Mouse (Mus musculus): ENCODE data around the gene Ptpra.
A peak's percentile ranks its signal among the peaks of the same experiment; 100 is the strongest.

Ptpra gene

DNA sequence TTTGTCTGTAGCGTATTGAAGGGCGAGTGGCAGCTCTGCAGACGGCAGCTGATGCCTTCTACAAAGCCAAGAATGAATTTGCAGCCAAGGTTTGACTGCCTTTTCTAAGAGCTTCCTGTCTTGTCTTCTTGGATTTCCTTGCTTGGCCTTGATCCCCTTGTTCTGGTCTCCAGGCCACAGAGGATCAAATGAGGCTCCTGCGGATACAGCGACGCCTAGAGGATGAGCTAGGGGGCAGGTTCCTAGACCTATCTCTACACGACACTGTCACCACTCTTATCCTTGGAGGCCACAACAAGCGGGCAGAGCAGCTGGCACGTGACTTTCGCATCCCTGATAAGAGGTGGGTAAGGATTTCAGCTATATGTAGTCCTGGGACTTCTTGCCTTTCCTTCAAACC is 7.9 kb upstream of the Ptpra start:
- DNase-seq (ENCODE audit: low read depth, low spot score) = peak; percentile 49

DNA sequence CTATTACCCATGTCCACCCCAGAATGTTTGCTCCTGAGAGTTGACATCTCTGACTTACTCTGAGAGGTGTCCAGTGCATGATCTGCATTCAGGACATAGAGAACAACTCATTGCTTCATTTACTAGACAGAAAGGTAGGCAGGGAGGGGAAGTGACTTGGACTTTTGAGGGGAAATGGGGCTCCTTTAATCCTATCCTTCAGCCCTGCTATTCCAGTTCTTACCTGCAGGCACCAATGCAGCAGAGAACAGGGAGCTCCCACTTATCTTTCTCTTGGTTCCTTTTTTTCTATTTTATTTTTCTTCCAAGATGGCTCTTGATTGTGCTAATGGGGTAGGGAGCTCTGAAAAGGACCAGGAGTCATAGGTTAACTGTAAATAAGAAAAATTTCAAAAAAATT is 1.6 kb upstream of the Ptpra start:
- no peak for DNase-seq (ENCODE audit: low read depth, low spot score)

DNA sequence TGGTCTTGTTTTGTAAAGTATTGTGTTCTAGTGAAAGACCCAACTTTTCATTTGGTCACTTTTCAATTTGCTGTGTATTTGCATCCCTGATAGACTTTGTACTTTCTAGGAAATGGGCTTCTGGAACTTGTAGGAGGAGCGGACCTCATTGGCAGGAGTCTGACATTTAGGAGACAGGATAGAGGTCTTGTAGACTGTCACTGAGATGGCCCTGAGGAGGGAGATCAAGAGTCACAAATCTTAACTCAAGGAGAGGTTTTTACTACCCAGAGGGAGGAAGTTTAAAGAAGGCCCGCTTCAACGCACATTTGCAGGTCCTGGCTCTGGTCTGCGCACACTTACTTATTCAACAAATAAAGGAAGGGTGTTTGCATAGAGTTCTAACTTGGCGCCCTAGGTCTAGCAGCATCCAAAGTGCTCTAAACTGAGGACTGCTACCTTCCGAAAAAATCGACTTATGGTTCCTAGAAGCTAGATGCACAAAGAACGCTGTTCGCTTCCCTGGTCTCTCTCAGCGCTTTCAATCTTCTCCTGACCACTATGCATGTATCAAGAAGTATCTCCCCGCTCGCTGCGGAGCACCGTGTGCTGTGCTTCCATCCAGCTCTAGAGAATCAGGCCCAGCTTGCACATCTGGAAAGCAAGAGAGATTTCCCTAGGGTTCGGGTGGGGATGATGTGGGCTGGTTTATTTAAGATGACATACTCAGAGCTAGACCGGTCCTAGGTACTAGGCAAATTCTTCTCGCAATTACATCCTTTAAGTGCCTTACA is 871 bp upstream of the Ptpra start:
- peak; percentile 16 for DNase-seq (ENCODE audit: low read depth, low spot score)

DNA sequence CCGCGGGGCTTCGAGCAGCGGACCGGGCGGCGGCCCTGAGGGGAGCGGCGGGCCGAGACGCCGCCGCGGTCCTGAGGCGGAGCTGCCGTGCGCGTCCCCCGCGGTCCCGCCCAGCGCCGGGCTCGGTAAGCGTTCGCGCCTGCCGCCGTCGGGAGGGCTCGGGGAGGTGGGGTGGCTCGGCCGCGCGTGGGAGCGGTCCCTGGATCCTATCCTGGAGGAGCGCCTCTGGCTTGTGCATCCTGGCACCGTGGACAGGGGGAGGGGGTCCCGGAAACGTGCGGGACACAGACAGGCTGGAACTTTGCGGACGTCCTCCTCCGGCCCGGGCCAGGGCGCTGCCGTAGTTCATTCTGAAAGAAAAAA is 337 bp downstream of the Ptpra start:
- DNase-seq (ENCODE audit: low read depth, low spot score) = no peak

DNA sequence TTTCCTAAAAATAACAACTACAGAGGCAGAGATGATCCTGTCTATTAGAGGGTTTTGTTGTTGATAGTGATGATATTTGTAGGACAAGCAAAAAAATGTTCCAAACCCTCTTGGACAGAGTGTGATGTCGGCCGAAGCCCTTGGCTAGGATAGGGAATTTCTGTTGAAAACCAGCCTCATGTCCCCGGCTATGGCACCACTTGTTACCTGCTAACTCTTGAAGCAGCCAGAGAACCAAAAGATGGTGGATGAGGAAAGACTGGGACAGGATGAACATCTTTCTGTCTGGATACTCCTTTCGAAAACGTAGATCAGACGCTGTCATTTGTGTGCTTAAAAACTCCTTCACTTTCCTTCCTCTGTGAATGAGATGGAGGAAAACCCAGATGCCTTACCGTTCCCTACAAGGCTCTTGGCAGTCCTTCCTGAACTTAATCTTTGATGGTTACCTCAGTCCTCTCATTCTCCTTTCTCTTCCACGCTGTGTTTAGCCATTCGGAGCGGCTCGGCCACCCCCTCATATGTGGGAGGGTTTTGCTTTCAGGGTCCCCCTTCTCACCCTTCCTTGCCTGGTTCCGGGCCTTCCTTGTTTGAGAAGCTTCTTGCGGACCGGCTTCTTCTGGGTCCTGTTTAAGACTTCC is 1.1 kb downstream of the Ptpra start:
- no peak for DNase-seq (ENCODE audit: low read depth, low spot score)

DNA sequence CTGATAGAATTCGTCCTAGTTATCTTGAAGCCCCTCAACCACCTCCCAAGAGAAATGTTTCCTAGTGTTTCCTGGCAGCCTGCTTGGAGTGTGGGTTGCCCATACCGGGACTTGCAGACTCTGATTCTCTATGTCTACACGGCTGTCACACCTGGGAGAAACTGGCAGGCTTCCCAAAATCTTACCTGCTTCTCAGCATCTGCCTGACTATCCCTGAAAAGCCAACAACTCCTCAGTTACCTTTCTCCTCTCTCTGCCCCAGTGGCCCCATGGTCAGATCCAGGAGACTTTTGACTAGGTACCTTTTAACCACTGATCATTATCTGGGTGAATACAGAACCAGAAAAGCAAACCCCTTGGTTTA is 1.6 kb downstream of the Ptpra start:
- DNase-seq (ENCODE audit: low read depth, low spot score) = no peak

DNA sequence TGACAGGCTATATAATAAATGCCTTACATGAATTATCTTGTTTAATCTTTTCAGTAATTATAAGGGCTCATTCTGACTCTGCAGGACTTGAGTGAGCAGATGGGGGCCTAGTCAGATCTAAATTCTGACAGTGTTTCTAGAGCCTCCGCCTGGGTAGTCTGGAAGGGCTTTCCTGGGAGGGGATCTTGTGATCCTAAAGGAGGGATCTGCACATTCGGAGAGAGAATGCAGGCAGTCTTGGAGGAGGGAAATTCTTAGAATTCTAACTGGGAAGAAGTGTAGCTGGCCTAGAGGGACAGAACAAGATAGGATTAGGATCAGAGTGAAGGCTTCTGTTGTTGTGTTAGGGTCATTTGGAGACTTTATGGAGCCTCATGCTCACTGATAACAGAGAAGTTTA is 2.2 kb downstream of the Ptpra start:
- no peak for DNase-seq (ENCODE audit: low read depth, low spot score)

DNA sequence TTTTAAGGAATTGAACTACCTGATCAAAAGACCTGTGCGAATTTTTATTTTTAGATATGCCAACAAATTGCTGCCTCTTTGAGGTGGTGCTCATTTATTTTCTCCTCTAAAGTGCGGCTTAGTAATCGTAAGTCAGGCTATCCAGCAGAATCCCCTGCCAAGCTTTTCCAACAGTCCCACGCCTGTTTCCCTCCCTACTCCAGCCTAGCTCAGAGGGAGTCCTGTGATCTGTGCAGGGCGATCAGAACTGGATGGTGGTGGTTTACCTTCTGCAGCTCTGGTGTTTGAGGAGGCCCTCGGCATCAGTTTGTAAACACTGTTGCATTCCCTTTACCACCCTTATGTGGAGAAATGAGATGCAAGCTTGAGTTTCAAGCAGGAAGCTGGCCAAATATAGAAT is 3.3 kb downstream of the Ptpra start:
- DNase-seq (ENCODE audit: low read depth, low spot score) = no peak

DNA sequence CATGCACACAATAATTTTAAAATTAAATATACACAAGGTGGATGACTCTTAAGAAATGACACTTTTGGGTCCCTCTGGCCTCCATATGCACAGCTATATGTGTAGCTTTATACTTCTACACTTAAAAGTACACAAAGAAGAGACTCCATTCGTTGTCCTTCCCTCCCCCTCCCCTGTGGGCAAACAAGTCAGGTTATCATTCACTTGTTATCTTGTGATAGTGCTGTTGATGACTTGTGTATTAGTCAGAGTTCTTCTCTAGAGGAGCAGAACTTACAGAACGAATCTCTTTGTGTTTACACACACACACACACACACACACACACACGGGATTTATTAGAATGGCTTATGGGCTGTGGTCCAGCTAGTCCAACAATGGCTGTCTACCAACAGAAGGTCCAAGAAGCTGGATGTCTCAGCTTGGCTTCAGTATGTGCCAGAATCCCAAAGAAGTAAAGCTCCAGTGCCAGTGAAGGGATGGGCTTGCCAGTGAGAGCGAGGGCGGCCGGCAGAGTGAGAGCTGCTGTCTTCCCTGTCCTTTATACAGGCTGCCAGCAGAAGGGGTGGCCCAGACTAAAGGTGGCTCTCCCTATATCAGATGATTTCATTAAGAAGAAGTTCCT is 4.8 kb downstream of the Ptpra start:
- DNase-seq (ENCODE audit: low read depth, low spot score) = no peak

DNA sequence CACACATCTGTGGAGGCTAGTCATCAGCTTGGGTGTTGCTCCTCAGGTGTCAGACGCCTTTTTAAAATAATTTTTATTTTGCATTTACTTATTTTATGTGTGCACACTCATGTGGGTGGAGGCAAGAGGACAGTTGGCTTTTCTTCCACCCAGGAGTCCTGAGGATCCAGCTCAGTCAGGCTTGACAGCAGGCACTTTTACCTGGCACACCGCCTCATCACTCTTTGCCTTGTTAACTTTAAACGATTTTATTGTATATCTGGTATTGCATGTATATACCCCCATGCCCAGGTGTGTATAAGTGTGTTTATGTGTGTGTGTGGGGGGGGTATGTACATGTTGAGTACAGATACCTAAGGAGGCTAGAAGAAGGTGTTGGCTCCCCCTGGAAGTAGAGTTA is 7.8 kb downstream of the Ptpra start:
- no peak for DNase-seq (ENCODE audit: low read depth, low spot score)

DNA sequence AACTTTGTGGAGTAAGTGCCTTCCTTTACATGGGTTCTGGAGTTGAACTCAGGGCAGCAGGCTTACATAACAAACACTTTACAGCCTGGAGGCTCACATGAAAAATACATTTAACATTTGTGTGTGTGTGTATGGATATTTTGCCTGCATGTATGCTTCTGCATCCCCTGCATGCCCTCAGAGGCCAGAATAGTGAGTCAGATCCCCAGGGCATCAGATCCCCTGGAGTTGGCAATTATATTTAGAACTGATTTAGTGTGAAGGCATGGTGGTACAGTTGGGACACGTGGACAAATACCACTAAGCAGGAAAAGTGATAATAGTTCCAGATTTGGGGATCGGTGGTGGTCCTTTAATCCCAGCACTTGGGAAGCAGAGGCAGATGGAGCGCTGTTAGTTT is 9.5 kb downstream of the Ptpra start:
- no peak for DNase-seq (ENCODE audit: low read depth, low spot score)

DNA sequence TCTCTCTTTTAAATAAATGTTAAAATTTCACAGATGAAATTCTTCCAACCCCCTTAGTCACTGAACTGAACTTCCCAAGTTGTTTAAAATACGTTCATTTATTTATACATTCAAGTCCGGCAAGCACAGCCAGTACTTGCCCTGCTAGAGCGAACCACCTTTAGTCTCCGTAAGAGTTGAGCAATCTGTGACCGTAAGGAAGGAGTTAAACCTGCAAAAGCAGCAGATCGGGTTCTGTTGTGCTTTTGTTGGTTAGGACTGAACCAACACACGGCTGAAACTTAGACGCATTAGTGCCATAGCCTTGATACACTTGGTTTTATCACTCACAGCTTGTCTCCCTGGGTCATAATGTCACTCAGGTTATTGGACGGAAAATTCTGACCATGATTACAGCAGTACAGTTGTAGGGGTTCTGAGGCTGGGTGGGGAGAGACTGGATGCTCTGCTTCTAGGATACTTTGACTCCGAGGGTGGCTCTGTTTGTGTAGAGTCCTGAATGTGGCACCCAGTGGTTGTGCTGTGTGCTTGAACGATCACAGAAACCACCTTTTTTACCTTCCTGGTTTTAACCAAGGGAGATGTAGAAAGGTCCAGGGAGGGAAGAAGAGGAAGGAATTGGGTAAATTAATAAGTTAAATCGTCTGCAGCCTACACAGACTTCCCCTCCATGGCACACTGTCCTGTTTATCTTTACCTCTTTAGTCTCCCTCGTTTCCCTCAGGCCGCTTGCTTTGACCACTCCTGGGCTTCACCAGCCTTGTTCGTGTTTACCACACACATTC is 11.4 kb downstream of the Ptpra start:
- no peak for DNase-seq (ENCODE audit: low read depth, low spot score)

DNA sequence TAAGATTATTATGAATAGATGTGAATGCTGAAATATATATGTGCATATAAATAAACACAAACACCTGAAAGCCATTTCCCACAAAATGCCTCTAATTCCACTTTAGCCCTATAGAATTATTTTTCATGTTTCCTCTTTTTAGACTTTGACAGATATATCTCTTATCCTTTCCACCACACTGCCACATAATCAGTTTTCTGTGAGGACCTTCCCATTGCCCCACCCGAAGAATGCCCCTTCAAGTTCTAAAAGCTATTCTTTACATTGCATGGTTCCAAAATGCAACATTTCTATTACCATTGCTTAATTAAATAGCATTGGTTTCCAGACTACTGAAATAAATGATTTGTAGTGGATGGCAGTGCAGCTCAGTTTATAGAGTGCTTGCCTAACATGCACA is 16.4 kb downstream of the Ptpra start:
- no peak for DNase-seq (ENCODE audit: low read depth, low spot score)

DNA sequence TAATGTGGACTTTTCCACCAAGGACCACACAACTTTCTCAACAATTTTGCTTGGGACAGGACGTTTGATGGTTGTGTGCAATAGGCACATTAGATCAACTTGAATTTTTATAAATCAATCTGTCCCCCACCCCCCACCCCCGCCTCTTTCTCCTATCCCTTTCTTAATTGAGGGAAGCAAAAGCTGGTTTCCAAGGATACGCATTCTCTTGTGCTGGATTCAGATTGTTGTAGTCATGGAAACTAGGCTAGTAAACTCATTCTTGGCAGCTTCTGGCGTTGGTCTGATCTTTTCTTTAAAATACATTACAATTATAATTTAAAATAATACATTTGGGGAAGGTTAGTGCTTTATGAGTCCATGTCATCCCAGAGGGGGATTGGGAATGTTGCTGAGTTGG is 19.3 kb downstream of the Ptpra start:
- DNase-seq (ENCODE audit: low read depth, low spot score) = no peak

DNA sequence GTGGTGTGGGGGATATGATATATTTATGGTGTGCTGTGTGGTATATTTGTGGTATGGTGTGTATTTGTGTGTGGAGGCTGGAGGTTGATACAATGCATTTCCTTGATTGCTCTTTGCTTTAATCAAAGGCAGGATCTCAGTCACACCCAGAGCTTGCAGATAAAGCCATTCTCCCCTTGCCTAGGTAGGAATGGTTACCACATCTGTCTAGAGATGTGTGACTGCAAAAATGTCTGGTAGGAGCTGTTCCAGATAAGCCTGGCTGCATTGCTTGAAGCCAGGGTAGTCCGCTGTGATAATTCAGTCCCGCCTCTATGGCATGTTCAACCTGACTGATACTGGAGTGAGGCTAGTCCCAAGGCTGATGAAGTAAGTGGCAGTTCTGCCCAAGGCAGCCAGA is 19.9 kb downstream of the Ptpra start:
- DNase-seq (ENCODE audit: low read depth, low spot score) = no peak

DNA sequence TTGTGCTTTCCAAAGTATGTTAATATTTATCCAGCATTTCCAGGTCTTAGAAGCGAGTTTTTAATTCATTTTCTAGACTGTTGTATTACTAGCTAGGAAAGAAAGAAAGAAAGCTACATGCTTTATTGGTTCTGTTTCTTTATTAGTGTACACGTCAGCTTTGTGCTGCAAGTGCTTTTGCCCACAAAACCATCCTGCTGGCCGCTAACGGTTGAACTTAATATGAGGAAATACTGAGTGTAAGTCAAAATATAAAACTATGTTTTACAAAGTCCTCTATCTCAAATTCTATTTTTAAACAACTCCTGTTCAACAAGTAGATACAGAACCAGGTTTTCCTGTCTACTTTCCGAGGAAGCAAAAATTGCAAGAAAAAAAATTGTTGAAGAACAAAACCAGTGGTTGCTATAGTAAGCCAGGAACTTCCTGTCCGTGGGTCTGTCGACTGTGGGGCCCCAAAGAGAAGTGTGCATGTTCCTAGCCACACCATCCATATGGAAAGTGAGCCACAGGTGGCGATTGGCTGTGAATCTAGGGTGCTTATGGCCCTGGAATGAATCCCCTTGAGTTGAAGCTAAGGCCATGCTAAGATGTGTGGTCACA is 22.9 kb downstream of the Ptpra start:
- no peak for DNase-seq (ENCODE audit: low read depth, low spot score)

DNA sequence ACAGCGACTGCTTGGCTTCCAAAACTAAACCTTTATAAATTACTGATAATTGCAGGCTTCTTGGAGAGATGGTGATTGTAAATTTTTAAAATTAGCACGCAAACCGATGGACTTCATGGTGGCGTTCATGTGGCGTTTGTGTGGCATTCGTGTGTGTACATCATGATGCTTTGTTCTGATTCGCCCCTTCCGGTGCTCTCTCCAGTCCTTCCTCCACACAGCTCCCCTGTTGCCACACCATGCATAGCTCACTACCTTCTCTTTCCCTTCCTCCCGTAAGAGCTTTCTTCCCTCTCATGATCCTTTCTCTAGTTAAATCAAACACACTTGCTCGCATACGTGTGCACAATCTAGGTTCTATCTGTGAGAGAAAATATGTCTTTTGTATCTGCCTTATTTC is 25.7 kb downstream of the Ptpra start:
- DNase-seq (ENCODE audit: low read depth, low spot score) = no peak

DNA sequence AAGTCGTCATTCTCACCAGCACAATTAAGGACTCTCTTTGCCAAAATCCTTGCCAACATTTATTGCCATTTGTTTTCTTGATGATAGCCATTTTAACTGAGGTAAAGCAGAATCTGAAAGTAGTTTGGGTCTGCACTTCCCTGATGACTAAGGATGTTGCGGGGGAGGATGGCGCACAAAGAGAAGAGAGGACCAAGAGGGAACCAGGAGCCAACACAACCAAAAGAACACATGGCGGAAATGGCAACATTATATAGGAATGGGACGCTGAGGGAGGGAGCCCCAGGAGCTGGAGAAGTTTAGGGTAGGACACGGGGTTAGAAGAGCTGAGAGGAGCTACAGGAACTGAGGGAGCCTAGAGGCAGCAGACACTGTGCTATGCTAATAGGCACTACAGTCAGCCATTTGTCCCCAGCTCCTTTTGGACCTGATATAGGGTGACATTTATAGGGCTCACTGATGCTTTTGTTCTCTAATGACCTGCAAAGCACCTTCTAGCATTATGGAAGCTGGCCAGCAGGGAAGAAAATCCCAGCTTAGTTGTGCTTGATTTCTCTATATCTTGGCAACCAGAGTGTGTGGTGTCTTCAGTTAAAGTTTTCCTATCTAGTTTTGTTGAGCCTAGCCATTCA is 26.7 kb downstream of the Ptpra start:
- DNase-seq (ENCODE audit: low read depth, low spot score) = no peak

DNA sequence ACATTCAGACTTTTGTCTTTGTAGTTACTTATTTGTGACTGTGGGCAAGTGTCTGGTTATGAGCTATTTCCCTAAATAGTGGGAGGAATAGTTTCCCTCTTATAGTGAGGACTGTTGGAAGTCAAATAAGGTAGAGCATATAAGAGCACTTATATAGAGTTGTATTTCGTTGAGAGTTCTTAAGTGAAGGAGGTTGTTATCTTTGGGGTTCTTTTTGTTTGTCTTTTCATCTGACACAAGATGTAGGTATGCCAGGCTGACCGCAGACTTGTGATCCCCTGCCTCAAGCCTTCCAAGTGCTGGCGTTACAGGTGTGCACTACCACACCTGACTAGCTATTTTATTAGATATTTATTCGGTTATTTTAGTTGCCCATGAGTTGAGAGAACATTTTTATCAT is 32.1 kb downstream of the Ptpra start:
- DNase-seq (ENCODE audit: low read depth, low spot score) = no peak

DNA sequence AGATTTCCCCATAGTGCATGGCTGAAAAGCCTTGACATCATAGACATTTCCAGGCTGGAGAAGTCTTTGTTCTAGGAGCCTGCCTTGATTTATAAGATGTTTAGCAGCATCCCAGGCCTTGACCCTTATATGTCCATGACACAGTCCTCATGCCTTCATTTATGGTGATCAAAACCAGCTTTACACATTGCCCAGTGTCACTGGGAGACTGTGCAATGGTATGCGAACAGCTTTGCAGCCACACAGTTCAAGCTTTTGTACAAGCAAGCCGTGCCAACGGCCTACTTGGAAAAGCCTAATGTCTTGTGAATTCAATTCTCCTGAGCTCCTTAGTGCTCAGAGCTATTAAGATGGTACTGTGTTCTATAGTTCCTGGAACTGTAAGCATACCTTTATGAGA is 32.6 kb downstream of the Ptpra start:
- DNase-seq (ENCODE audit: low read depth, low spot score) = no peak

DNA sequence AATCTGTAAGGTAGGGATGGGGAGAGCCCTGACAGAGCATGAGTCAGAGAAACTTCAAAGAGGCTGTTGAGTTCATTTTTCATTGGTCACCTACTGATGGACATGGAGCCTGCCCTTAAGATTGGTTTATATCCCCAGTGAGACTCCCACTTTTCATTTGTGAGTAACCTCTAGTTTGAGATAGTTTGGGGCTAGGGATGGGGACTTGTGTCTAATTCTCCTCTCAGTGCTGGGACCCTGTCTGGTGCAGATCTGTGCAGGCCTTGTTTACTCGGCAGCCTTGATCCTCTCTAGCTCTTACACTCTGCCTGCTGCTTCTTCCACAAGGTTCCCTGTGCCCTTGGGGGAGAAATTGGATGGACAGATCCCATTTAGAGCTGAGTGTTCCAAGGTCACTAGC is 34.1 kb downstream of the Ptpra start:
- DNase-seq (ENCODE audit: low read depth, low spot score) = no peak

DNA sequence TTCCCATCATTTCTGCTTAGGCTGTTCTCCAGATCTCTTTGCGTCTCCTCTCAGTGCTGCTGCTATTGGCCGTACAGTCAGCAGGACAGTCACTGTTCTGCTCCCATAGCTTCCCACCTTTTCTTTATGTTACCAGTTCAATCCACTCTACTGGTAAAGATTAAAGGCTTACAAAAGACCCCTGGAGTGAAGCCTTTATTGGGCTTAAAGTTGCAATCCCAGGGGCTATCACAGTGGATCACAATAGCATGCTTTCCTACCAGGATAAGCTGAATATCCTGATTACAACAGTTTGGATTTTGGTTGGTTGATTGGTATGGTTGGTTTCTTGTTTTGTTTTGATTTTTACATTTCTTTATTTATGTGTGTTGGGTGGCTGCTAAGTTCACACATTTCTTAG is 37.9 kb downstream of the Ptpra start:
- peak; percentile 77 for DNase-seq (ENCODE audit: low read depth, low spot score)

Data from ZHBTc4 (cell line).